Mouse (Mus musculus) thymus, postnatal 4 days (tissue): ENCODE measurements around the gene Fam163b.

Source experiments
- DNase-seq: peaks from one replicate; pipeline ENCODE4 v3.0.0; 2021

The Fam163b gene

GRCm38 (mm10) chr2:27085801-27086200, 56.5 kb downstream of the Fam163b start:
- no peak for DNase-seq

DNA sequence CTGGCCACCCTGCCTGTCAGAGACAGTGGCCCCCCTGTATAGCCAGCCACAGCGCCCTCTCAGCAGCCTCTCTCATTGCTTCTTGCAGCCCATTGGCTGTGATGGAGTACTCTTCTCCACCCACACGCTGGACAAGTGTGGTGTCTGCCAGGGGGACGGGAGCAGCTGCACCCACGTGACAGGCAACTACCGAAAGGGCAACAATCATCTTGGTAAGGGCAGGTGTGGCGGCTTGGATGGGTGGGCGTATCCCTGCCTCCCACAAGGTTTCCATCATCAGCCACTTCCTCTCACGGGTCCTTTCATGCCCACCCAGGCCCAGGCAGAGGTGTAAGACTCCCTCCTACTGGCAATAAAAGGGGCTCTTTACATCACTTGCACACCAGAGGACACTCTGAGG, 57.3 kb downstream of the Fam163b start:
- DNase-seq = peak; percentile 63

GRCm38 (mm10) chr2:27083761-27084475, 58.4 kb downstream of the Fam163b start:
- DNase-seq = no peak

- peak; percentile 43 for DNase-seq
Measured at GRCm38 (mm10) chr2:27079649-27080048, 62.6 kb downstream of the Fam163b start.

GRCm38 (mm10) chr2:27079152-27079584, 63.1 kb downstream of the Fam163b start, which contains the start of gene Adamtsl2:
TSS of gene Adamtsl2 (plus strand) at chr2:27079379.
- DNase-seq = peak; percentile 72

DNA sequence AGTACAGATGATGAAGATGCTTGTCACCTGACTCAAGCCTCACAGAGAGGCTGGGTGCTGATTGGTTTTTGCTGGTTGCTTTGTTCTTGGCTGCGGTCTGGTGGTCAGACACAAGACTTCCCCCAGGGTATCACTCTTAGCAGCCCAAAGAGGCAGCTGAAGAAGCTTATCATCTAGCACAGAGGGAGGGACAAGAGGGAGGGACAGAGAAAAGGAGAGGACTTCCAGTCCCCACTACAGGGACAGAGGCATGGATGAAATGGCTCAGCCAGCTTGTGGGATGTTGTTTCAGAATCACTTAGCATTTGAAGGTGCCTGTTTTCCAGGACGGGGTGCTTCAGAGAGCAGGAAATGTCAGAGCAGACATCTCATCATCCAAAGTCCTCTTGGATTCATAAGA, 64.0 kb downstream of the Fam163b start:
- DNase-seq = no peak

GRCm38 (mm10) chr2:27077655-27078244, 64.5 kb downstream of the Fam163b start:
- DNase-seq = peak; percentile 70

- peak; percentile 62 for DNase-seq
Measured at GRCm38 (mm10) chr2:27075485-27075884, 66.8 kb downstream of the Fam163b start.

DNA sequence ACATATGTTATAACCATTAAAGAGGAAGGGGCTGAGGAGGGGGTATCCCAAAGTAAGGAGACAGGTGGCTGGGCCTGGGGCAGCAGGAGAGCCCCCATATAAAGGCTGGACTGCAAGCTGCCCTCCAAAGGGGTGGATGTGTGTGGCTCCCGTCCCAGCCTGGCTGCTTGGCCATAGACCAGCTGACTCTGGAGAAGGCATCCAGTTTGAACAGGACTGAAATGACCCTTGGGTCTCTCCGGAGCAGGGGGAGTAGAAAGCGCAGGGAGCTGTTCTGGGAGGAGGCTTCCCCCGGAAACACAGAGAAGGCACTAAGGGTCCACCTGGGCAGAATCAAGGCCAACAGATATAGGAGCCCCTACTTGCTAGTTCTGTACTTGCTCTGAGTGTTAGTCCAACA, 67.5 kb downstream of the Fam163b start:
- DNase-seq = no peak

DNA sequence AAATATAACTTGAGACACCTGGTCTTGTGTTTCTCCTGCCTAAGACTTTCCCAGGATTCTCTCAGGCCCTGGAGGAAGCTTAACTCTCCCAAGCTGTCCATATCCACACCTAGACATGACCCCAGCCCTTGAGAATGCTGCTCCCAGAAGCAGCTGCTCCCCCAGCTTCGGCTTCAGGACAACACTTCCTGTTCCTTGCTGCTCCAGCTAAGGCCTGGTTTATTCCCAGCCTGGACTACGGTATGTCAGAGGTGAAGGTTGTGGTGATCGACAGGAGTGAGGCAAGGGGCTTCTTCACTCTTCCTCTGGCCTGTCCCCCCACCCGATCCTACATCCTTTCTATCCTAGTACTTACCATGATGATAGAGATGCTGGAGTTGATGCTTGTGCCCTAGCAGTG, 68.9 kb downstream of the Fam163b start:
- no peak for DNase-seq

DNA sequence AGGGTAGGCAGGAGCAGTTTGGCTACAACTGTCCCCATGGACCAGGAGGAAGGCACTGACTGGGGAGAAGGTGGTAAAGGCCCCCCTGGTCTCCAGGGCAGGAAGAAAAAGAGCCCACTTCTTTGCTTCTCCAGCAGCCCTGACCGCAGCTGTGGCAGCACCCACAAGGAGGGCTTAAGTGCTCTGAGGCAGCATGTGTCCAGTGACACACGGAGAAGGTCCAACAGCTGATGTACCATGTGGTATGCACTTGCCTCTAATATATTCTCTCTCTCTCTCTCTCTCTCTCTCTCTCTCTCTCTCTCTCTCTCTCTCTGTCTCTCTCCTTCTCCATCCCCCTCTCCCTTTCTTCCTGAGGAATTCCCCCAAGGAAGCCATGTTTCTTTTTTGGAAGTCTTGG, 70.3 kb downstream of the Fam163b start, which contains the start of gene Mymk:
Gene Mymk, minus strand, starts transcription at position 202 of the 400 bp plus-strand sequence.
- peak; percentile 14 for DNase-seq

- DNase-seq = peak; percentile 38
Measured at GRCm38 (mm10) chr2:27071137-27071536, 71.2 kb downstream of the Fam163b start.

- peak; percentile 65 for DNase-seq
Measured at GRCm38 (mm10) chr2:27070247-27070813, 72.0 kb downstream of the Fam163b start.

- DNase-seq = no peak
Measured at GRCm38 (mm10) chr2:27069646-27070045, 72.6 kb downstream of the Fam163b start.

DNA sequence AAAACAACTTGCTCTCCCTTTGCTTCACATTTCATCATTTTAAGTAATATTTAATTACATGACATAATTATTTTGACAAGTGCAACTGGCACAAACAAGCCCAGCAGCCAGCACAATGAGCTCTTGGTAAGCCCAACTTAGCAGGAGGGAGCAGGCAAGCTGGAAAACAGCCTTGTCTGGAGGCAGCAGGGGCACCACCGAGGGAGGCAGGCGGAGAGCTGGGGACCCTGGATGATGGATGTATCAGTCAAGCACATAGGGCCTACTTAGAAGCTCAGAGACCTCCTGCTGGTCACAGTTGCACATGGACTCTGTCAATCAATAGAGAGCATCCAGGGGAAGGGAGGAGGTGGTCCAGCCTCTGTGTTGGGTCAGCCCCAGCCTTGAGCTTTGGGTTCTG, 74.3 kb downstream of the Fam163b start:
- no peak for DNase-seq

DNA sequence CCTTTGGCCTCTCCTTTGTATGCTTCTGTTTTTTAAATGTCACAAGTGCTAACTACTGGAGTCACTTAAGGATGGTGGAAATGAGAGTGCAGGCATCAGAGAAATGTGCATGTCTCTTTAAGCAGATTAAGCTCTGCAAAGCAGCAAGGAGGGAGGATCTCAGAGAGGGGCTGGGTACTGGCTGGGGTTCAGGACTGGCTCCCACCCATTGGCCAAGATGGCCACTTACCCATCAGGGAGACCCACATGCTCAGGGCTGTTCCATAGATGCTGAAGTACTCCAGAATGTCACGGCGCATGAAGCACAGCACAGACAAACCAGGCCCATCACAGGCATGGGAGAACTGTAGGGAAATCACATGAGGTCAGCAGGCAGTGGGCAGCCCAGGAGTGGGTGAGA, 75.2 kb downstream of the Fam163b start:
- DNase-seq = no peak
